Mouse (Mus musculus): ENCODE measurements at regions not wholly inside any gene's neighbourhood (a gene's known extent, or its start where the extent isn't known, plus 50 kb on each side); places are given as distances from the start of the nearest gene placed in this dataset.

DNA sequence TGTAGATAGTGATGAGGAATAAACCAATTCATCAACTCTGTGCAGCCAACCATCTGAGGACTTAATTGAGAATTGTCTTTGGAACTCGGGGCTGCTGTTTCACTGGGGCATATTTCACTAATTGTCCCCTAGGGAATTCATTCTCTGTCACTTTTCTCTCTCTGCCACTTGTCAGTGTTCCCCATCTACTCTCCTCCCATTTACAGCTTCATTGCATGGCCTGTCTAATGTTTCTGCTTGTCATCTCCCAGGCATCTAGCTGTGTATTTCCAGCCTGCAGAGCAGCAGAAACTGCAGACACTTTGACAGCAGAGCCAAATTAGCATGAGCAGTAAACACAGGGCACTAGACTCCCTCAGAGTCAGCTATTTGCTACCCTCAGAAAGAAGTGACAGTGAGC lies 1105.2 kb downstream of the Ntrk3 start:
- DNase-seq, result no peak

GRCm38 (mm10) chr7:77623491-77623890 lies 1114.3 kb downstream of the Ntrk3 start:
- no peak for DNase-seq

DNA sequence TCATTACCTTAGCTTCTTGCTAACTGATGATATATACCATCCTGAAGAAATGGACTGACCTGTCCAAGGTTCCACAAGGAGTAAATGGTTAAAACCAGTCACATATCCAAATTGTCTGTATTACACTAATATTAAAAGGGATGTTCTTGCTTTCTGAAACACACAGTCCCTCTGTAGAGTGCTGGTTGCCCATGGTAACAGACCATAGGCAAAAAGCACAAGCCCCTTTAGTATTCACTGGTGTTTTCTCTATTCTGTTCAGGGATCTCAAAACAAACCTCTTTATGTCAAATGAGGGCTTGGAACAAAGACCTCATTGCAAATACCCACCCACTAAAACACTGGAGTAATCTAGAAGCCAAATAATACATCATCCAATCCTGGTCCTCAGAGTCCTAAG lies 1114.9 kb downstream of the Ntrk3 start:
- DNase-seq, result no peak

GRCm38 (mm10) chr7:77572872-77573271 lies 1164.9 kb downstream of the Ntrk3 start:
- DNase-seq, result no peak

GRCm38 (mm10) chr7:77559095-77559494 lies 1178.7 kb downstream of the Ntrk3 start:
- DNase-seq, result no peak

- no peak for DNase-seq
These were observed 1179.3 kb downstream of the Ntrk3 start for GRCm38 (mm10) chr7:77558536-77558935.

DNA sequence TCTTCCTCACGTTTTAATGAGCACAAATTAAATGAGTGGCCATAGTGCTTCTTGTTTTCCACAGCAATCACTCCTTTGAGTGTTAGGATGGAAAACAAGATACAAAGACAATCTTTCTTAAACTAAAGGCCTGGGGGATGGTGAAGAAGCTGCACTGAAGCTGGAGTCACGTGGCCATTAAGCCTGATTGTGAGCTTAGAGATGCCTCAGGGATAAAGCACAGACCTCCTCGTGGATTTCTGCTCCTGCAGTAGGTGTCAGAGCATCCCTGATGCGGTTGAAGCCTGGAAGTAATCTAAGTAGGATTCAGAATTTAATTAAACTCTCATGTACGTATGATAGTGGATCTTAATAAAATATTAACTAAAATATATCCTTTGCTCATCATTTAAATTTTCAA lies 1200.9 kb downstream of the Ntrk3 start:
- no peak for DNase-seq

DNA sequence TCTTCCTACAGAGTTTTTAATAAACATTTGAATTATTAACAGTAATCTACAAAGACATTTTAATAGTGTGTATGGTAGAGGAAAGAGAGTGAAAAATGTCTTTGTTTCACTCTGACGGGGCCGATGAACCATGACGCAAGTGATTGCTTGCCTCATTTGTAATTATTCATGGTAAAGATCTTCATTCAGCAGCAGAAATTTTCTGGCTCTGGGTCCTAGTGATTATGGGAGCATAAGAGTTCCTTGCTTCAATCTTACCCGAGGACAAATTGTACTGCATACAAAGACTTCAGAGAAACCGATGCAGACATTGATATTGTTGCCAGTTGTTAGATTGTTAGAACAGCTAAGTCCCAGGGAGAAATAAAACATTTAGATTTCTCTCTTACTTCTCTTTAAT lies 1209.9 kb downstream of the Ntrk3 start:
- DNase-seq, result no peak

DNA sequence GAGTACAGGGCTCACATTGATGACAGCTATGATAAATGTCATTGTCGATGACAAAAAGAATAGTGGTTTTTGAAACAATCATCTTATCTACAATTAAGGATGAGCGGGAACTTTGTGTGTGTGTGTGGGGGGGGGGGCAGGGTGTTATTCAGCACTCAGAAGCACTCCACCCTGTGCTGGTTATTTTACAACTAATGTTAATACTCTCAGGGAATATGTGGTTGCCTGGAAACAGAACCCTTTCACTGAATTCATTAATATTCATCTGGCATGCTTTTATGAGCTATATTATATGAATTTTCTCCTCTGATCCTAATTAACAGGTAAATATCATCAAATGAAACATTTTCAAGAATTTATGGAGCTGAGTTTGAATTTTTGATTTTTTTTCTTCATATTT lies 1228.2 kb downstream of the Ntrk3 start:
- DNase-seq, result no peak

GRCm38 (mm10) chr7:77507606-77508005 lies 1230.2 kb downstream of the Ntrk3 start:
- DNase-seq, result no peak

DNA sequence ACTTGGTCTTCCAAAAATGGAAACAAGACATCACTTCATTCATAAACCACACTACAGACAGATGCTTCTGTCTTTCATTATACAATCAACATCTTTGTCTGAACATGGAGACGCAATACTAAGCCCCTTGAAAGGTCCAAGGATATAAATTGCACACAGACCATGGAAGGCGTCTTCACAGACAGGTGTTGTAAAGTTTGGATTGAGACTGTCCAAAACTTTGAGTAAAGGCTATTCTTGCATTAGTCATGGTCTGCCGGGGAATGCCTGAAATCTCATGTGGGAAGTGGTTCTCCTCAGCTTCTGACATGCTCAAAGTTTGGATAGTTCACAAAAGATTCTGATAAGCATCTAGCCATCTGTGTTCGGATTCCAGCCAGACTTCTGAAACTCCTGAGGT lies 1235.2 kb downstream of the Ntrk3 start:
- DNase-seq, result no peak

DNA sequence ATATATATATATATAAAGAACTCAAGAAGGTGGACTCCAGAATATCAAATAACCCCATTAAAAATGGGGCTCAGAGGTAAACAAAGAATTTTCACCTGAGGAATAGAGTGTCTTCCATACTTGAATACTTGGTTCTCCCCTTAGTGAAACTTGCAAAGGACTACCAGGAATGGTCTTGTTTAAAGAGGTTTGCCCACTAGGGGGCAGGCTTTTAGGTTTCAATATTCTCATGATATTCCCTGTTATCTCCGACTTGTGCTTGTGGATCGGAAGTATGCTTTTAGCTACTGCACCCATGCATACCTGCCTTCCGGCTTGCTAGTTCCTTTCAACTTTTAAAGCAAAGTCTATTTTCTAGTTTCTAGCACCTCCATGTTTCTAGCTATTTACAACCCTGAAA lies 1242.7 kb downstream of the Ntrk3 start:
- no peak for DNase-seq

DNA sequence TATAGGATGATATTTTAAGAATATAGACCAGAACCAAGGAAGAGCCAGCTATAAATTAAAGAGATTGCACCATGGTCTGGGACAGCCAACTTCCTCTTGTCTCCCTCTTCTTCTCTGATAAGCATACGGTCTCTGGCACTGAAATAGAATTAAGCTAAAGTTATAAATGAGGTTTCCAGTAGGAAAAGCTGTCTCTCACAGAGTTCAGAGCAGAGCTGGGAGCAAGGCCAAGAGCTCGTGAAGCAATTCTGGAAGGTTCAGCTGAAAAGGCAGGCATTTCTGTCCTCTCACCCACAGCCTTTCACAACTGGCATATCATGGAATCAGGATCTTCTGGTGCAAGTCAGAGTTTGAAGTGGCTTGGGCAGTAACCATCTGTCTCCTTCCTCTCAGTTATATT lies 1247.8 kb downstream of the Agbl1 start:
- peak; percentile 4 to 56 for DNase-seq

GRCm38 (mm10) chr7:77446052-77446367 lies 1216.3 kb downstream of the Agbl1 start:
- DNase-seq, result no peak

DNA sequence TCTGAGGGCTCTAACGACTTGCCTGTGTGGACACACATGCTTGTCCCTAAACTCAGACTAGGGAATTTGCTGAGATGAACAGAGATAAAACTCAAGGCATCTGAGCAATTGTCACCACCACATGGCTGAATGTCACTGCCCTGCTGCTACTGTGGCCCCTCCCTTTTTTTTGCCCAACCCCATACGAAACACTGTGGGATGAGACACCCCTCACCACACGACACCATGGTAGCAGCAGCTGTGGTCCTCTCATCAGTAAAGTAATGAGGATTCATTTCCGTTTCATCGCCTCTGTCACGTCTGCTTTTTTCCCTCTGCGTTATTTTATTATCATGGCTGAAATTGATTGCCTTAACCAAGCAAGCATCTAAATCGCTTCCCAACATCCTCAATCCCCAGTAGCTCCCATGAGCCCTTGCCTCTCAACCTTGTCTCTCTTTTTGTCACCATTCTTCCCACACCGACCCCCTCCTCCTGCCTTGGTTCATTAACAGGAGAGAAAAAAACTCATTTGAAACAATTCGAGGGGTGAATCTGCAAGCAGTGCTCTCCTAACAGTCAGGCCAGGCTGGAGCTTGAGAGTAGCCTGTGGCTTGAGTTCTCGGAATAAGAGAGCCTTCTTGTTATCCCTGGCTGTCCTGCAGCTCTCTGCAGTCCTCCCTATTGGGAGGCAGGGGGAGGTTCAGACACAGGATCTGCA lies 1215.8 kb downstream of the Agbl1 start:
- DNase-seq, result no peak

GRCm38 (mm10) chr7:77441622-77442021 lies 1211.9 kb downstream of the Agbl1 start:
- no peak for DNase-seq

- DNase-seq, result no peak
These were observed 1183.9 kb downstream of the Agbl1 start for GRCm38 (mm10) chr7:77413606-77414005.
